Mouse (Mus musculus): ENCODE results near the gene Map1lc3b. TPM values are rescaled to one million over a fixed set of nuclear protein-coding genes. Genes with fewer than 3 reads are reported as not detected.

Gene Map1lc3b
- polyA plus RNA-seq, 1 experiment from 2014 or later: 353 TPM

DNA sequence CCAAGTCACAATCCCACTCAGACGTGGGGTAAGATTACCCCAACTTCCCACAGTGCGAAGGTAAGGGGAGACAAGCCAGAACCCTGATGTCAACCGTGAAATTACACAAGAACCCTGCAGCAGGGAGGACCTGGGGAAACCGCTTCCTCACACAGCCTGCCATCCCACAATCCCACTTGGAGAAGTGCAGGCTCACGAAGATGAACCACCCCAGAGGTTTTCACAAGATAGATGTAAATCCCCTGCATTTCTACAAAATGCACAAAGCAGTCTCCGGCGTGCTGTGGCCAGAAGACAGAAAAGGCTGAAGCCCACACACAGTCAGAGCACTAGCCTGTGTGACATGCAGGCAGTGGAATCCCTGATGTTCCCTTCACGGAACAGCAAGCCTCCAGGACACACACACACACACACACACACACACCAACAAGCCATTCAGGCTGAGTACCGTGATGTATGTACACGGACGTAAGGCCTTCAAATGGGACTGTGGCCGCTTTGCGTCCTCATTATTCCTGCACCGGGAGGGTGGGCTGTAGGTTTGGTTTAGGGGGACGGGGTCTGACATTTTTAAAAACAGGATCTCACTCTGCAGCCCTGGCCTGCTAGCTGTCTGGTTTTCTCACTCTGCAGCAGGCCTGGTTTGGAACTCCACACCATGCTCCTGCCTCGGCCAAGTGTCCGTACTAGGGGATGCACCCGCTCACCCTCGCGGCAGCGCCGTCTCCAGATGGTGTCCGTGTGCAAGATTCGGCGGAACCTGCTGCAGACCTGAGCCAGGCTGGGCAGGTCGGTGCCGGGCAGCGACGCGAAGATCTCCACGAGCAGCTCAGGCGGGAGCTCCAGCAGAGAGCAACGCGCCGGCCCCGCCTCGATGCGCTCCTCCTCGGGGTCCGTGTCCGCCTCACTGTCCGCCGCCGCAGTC is 12.1 kb upstream of the Map1lc3b start:
- Histone ChIP-seq H3K4me2 (replicated peaks) (peak overlapping the region; percentile 86), H3K4me1 (peaks cover 38% of the 10 kb centered on the region), H3K36me3 (no peaks in the 10 kb centered on the region), H3K9ac (peak overlapping the region; percentile 85), H3K27me3 (replicated peaks) (no peaks in the 10 kb centered on the region), H3K9me3 (no peaks in the 10 kb centered on the region), H3K4me3 (peak overlapping the region; percentile 79), H3K27ac (no peak overlapping the region)
- 2% methylated on average over 44 of the region's 44 CpGs for WGBS
- peak; percentile 71 for ATAC-seq (ENCODE audit: low FRiP score, low read depth)

GRCm38 (mm10) chr8:121578676-121579451 is 11.3 kb upstream of the Map1lc3b start, which contains the start of gene Fbxo31:
Fbxo31 (minus strand) TSS chr8:121578806.
- WGBS: 1% methylated on average over 59 of the region's 63 CpGs
- ATAC-seq (ENCODE audit: low FRiP score, low read depth): peak; percentile 92
- Histone ChIP-seq H3K27ac (no peak within 1 kb of the TSS), H3K4me3 (peak within 1 kb of the TSS; percentile 79), H3K36me3 (no peaks in the 10 kb centered on the region), H3K9me3 (no peaks in the 10 kb centered on the region), H3K9ac (peak within 1 kb of the TSS; percentile 85), H3K4me2 (replicated peaks) (peak within 1 kb of the TSS; percentile 86), H3K4me1 (peaks cover 32% of the 10 kb centered on the region), H3K27me3 (replicated peaks) (no peaks in the 10 kb centered on the region)

GRCm38 (mm10) chr8:121580465-121580864 is 9.7 kb upstream of the Map1lc3b start:
- Histone ChIP-seq H3K4me2 (replicated peaks) (no peak overlapping the region), H3K27ac (no peak overlapping the region), H3K27me3 (replicated peaks) (no peaks in the 10 kb centered on the region), H3K4me1 (peaks cover 22% of the 10 kb centered on the region), H3K9me3 (no peaks in the 10 kb centered on the region), H3K9ac (no peak overlapping the region), H3K4me3 (no peak overlapping the region), H3K36me3 (no peaks in the 10 kb centered on the region)
- ATAC-seq (ENCODE audit: low FRiP score, low read depth): no peak
- 50% methylated on average over 9 of the region's 9 CpGs for WGBS

DNA sequence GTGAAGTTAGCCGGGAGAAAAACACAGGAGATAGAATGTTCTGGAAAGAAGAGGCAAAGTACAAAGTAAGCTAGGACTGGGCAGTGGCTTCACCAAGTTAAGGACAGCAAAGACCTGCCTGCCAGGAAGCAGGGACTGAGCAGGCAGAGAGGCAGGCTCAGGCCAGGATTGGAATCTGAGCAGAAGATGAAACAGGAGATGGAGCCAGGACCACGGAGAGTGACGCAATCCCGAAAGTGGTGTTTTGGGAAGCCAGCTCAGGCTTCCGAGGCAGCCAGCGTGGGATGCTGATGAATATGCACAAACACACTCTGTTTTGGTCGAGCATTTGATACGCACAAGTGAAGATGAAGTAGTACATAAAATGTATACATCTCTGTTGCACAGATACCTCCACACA is 6.5 kb upstream of the Map1lc3b start:
- Histone ChIP-seq H3K27ac (no peak overlapping the region), H3K4me3 (no peak overlapping the region), H3K9ac (no peak overlapping the region), H3K9me3 (no peaks in the 10 kb centered on the region), H3K36me3 (no peaks in the 10 kb centered on the region), H3K4me2 (replicated peaks) (no peak overlapping the region), H3K27me3 (replicated peaks) (no peaks in the 10 kb centered on the region), H3K4me1 (no peaks in the 10 kb centered on the region; the same call in 1 of the 2 replicates)
- WGBS: 62% methylated on average over 8 of the region's 8 CpGs
- ATAC-seq (ENCODE audit: low FRiP score, low read depth): no peak

DNA sequence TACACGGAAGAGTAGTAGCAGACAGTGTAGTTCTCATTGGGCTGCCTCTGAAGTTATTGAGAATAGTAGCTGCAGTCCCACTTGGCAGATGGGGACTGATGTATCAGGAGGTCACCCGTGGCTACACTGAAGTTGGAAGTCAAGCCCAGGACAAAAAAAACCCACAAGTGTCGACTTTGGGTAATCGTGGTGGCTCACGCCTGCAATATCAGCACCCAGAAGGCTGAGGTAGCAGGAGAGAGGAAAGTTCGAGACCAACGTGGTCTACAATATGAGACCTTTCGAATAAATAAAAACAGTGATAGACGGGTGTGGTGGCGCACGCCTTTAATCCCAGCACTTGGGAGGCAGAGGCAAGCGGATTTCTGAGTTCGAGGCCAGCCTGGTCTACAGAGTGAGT is 5.4 kb upstream of the Map1lc3b start:
- WGBS: 50% methylated on average over 13 of the region's 13 CpGs
- ATAC-seq (ENCODE audit: low FRiP score, low read depth): 0 out of 2 replicates have a peak, but pooled peaks have one; percentile 8
- H3K4me2 ChIP-seq (replicated peaks): peak overlapping the region; percentile 75
- H3K9me3 ChIP-seq: no peaks in the 10 kb centered on the region
- peaks cover 2% of the 10 kb centered on the region for H3K4me1 ChIP-seq
- H3K4me3 ChIP-seq: peak overlapping the region; percentile 51
- no peak overlapping the region for H3K9ac ChIP-seq
- no peaks in the 10 kb centered on the region for H3K27me3 ChIP-seq (replicated peaks)
- no peaks in the 10 kb centered on the region for H3K36me3 ChIP-seq
- no peak overlapping the region for H3K27ac ChIP-seq

DNA sequence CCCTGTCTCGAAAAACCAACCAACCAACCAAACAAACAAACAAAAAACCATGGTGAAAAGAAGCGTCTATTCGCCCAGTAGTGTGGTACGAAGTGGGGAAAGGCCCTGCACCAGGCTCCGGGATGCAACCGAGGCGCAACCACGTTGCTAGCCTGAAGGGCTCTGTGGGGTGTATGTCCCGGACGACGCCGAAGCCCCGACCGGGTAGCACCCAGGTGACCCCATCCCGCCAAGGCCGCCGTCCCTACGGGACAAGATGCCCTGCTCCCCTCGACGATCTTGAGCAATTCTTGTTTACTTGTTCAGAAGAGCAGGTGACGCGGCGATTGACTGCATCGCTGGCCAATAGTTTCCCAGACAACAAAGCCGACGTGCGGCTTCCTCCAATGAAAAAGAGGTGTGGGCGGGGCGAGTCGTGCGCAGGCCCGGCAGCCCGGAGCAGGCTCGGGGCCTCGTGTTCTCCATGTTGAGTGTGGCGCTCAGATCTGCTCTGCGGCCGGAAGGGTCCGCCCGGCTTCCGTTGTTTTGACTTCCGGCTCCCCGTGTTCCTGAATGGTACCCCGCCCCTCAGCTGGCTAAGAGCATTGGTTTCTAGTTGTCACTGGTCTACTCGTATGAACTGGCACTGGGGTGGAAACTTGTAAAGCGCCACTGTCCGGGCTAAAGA is 4.9 kb upstream of the Map1lc3b start:
- 1% methylated on average over 47 of the region's 47 CpGs for WGBS
- Histone ChIP-seq H3K27ac (no peak overlapping the region), H3K4me1 (peaks cover 5% of the 10 kb centered on the region), H3K36me3 (no peaks in the 10 kb centered on the region), H3K9ac (peak overlapping the region; percentile 61; the same call in 1 of the 2 replicates), H3K27me3 (replicated peaks) (no peaks in the 10 kb centered on the region), H3K4me2 (replicated peaks) (peak overlapping the region; percentile 75), H3K4me3 (peak overlapping the region; percentile 51), H3K9me3 (no peaks in the 10 kb centered on the region)
- ATAC-seq (ENCODE audit: low FRiP score, low read depth): peak; percentile 92

GRCm38 (mm10) chr8:121588750-121589149 is 1.4 kb upstream of the Map1lc3b start:
- peaks cover 24% of the 10 kb centered on the region for H3K4me1 ChIP-seq
- H3K9ac ChIP-seq: no peak overlapping the region
- peaks cover 6% of the 10 kb centered on the region for H3K36me3 ChIP-seq
- H3K27ac ChIP-seq: no peak overlapping the region
- H3K27me3 ChIP-seq (replicated peaks): no peaks in the 10 kb centered on the region
- ATAC-seq (ENCODE audit: low FRiP score, low read depth): no peak
- no peaks in the 10 kb centered on the region for H3K9me3 ChIP-seq
- H3K4me3 ChIP-seq: no peak overlapping the region
- 93% methylated on average over 4 of the region's 4 CpGs for WGBS
- H3K4me2 ChIP-seq (replicated peaks): no peak overlapping the region

DNA sequence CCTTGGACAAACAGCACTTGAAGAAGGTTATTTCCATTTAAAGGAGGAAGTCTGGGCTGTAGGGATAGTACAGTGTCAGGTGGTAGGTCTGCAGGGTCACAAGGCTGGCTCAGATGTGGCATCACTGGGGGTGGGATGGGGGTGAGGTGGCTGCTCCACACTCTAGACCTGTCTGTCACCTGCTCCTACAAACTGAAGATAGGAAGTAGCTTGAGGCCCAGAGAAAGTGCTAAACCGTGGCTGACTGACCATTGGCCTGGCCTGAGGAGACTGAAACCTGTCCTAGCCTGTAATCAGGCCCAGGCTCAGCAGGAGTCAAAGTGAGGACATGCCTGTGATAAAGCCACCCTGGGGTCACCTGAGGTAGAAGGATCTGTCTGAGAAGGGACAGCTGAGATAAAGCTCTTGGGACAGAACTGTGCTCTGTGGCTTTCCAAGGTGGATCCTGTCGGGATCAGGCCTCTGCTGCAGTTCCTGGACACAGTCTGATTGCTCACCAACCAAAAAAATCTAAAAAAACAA is 895 bp upstream of the Map1lc3b start:
- H3K9ac ChIP-seq: no peak overlapping the region
- H3K4me2 ChIP-seq (replicated peaks): no peak overlapping the region
- peaks cover 11% of the 10 kb centered on the region for H3K36me3 ChIP-seq
- ATAC-seq (ENCODE audit: low FRiP score, low read depth): no peak
- WGBS: 48% methylated on average over 2 of the region's 2 CpGs
- no peak overlapping the region for H3K4me3 ChIP-seq
- no peak overlapping the region for H3K27ac ChIP-seq
- H3K4me1 ChIP-seq: peaks cover 26% of the 10 kb centered on the region
- no peaks in the 10 kb centered on the region for H3K27me3 ChIP-seq (replicated peaks)
- no peaks in the 10 kb centered on the region for H3K9me3 ChIP-seq

DNA sequence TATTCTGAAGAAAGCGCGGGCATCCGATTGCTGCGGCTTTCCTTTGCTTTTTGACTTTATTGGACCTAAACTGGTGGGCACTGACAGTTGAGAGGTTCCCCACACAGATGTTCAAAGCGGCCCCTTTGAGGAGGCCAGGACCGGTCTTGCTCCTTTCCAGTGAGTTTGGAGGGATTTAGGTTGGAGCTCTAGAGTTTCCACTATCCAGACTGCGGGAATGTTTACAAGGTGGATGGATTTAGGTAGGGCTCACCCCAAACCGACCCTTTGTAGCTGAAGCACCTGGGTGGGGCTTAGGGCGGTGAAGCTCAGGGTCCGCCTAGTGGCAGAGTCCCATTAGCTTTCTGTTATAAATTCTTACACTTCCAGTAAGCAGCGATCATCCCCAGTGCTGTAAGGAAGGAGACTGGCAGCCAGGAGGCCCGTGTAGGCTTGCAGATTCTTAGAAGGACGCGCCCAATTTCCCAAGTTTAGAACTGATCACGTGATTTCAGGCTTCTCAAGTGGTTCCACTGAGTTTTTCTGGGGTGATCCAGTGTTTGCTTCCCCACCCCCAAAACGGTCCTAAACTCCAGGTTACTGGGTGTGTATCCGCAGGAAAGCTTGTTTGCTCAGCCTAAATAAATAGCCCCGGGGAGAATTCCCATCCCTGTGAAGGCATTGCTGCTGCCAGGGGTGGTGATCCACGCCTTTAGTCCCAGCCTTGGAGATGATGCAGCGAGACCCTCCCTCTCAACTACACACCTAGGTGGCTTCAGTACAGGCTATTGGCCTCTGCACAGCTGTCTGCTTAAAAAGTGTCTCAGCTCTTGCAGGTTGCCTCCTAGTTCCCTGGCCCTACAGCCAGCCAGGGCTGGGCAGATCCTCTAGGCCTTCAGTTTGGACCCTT is 1.3 kb downstream of the Map1lc3b start:
- Histone ChIP-seq H3K4me3 (peak overlapping the region; percentile 96), H3K27ac (no peak overlapping the region), H3K4me2 (replicated peaks) (peak overlapping the region; percentile 87), H3K36me3 (peaks cover 32% of the 10 kb centered on the region), H3K9me3 (no peaks in the 10 kb centered on the region), H3K4me1 (peaks cover 26% of the 10 kb centered on the region), H3K27me3 (replicated peaks) (no peaks in the 10 kb centered on the region), H3K9ac (peak overlapping the region; percentile 87)
- WGBS: 16% methylated on average over 20 of the region's 20 CpGs
- no peak for ATAC-seq (ENCODE audit: low FRiP score, low read depth)

DNA sequence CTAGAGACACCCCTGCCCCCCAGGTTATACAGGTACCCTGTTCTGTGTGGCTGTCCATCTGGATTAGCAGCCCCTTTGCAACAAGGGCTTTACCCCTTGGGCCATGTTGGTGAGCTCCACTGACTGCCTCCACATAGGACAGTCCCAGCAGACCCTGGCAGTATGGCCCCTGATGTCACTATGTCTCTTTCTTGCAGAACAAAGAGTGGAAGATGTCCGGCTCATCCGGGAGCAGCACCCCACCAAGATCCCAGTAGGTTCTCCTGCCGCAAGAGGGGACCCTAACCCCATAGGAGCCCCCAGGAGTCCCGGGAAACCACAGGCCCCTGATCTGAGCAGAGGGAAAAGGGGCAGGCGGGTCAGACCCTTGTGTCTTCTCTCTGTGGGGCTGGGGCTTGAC is 3.1 kb downstream of the Map1lc3b start:
- Histone ChIP-seq H3K36me3 (peaks cover 47% of the 10 kb centered on the region), H3K9me3 (no peaks in the 10 kb centered on the region), H3K27me3 (replicated peaks) (no peaks in the 10 kb centered on the region), H3K4me3 (no peak overlapping the region), H3K4me2 (replicated peaks) (no peak overlapping the region), H3K27ac (no peak overlapping the region), H3K4me1 (peaks cover 26% of the 10 kb centered on the region), H3K9ac (no peak overlapping the region)
- 95% methylated on average over 5 of the region's 5 CpGs for WGBS
- no peak for ATAC-seq (ENCODE audit: low FRiP score, low read depth)

DNA sequence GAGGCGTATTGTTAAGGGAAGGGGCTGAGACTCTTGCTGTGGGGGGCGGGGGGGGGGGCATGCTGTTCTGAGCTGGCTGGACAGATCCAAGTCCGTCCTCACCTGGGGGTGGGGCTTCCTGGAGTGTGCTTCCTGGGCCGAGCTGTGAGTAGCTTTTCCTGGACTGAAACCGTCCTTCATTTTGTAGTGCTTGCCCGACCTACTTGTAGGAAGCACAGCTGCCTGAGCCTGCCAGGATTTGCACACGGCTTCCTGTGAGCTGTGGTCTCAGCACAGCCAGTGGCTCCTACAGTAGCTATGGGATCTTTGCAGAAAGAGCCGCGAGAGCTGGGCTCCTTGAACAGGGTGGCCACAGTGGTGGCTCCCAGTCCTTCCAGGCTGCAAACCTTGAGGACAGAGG is 3.8 kb downstream of the Map1lc3b start:
- no peak overlapping the region for H3K4me2 ChIP-seq (replicated peaks)
- no peak overlapping the region for H3K9ac ChIP-seq
- no peak for ATAC-seq (ENCODE audit: low FRiP score, low read depth)
- no peaks in the 10 kb centered on the region for H3K27me3 ChIP-seq (replicated peaks)
- no peak overlapping the region for H3K27ac ChIP-seq
- no peak overlapping the region for H3K4me3 ChIP-seq
- peaks cover 26% of the 10 kb centered on the region for H3K4me1 ChIP-seq
- no peaks in the 10 kb centered on the region for H3K9me3 ChIP-seq
- H3K36me3 ChIP-seq: peaks cover 49% of the 10 kb centered on the region
- WGBS: 82% methylated on average over 9 of the region's 9 CpGs
